Mouse (Mus musculus) kidney, postnatal 4 days (tissue): ENCODE results near the gene Cfap77.

ENCODE experiments used
- DNase-seq, 2 experiments: peaks; one replicate each; pipeline ENCODE4 v3.0.0; 2021; ENCODE audit warnings: mixed read lengths in 2 of 2

Gene Cfap77

DNA sequence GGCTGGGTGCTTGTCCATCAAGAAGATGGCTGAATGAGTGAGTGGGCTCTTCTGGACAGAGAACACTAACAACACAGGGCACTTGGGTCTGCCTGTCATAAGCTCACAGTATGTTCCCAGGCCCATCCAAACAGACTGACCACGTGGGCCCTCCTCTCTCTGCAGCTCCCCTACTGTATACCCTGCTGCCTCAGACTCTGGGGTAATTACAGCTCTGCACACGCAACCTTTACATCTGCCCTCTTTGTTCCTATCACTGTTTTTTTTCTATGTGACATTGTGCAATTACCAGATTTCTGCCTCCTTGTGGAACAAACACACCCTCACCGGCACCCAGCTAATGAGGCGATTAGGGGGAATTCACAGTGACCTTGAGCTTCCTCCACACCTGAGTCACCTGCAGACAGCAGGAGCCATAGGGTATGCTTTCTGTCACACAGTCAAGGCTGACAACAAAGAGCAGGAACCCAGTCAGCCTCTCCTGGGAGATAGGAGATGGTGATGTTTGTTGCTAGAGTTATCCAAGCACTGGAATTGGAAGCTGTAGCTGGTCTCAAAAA, 157.4 kb downstream of the Cfap77 start:
- DNase-seq: no peak

- no peak for DNase-seq
These were observed 159.0 kb downstream of the Cfap77 start for GRCm38 (mm10) chr2:28895876-28896275.

DNA sequence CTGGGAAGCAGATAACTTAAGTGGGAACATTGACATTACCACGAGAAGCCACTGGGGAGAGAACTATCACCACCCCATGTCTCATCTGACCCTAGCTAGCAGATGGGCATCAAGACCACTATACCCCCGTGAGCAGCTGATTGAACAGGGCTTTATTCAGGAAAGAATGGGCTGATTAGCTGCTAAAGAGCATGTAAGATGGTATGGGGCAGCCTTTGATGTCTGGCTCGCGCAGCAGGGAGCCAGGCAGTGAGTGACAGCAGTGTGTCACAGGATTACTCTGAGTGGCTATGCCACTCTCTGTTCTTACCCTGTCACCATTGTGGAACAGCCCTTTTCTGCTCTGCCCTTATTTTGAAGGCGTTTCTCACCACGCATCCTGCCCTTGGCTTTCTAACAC, 161.3 kb downstream of the Cfap77 start:
- DNase-seq: no peak

GRCm38 (mm10) chr2:28892796-28893195, 162.1 kb downstream of the Cfap77 start:
- no peak for DNase-seq

- no peak for DNase-seq
These were observed 170.0 kb downstream of the Cfap77 start for GRCm38 (mm10) chr2:28884914-28885313.

DNA sequence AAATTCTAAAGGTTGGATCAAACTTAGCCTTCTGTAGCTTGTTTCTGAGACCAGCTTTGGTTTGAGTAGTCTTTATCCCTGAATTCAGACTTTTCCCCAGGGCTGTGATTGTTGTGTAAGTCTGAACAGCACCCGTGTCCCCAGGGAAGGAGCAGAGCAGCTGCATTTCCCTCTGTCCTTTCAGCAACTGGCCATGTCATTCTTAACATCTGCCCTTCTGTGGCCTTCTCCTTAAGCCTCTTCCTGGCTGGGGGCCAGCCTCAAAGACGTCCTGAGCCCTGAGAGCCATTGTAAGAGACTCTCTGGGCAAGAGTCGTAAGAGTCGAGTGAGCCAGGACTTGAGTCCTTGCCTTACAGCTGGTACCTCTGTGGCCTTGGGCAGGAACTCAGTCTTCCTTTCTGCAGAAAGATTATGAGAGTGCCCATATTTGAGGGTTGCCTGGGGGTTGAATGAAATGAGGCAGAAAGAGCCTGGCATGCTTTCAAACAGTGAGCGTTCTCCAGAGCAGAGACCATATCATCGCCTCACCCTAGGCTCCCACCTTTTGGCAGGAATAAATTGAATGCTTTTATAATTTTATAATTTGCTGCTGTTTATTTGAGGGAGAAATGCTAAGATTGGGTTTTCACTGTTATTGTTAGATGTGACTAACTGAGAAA, 171.9 kb downstream of the Cfap77 start:
- no peak for DNase-seq

- DNase-seq: no peak
These were observed 172.8 kb downstream of the Cfap77 start for GRCm38 (mm10) chr2:28882047-28882446.

DNA sequence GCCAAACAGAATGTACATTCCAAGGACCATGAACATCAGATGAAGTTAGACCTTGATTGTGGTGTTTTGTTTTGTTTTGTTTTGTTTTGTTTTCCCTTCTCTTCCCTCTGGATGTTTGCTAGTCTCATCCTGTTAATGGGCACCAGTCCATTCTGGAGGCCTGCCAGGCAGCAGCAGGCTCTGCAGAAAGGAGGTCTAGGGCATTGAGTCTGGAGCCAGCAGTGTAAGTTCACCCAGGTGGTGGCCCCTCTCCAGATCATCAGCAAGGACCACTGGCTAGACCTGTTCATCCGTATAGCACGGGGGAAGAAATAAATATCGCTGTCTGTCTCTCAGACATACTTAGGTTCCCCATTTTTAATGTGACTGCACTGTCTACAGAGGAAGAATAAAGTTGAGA, 173.6 kb downstream of the Cfap77 start:
- no peak for DNase-seq
